Mouse (Mus musculus): ENCODE measurements around the gene Xpo5.

The Xpo5 gene

GRCm38 (mm10) chr17:46202421-46203071 is at the start of gene Xpo5, which contains the start of gene Polh:
Gene Xpo5 (plus strand): TSS chr17:46202782.
Gene Polh (minus strand): TSS chr17:46202645.
- peak; percentile 99 for DNase-seq (ENCODE audit: inconsistent ontology term)

GRCm38 (mm10) chr17:46152847-46153782 is 49.5 kb upstream of the Xpo5 start, which contains the start of gene Mad2l1bp:
Gene Mad2l1bp (minus strand): TSS chr17:46153553.
- peak; percentile 88 for DNase-seq (ENCODE audit: inconsistent ontology term)

- DNase-seq (ENCODE audit: inconsistent ontology term): no peak
These were observed 48.2 kb upstream of the Xpo5 start for GRCm38 (mm10) chr17:46154336-46154735.

GRCm38 (mm10) chr17:46156680-46157079 is 45.9 kb upstream of the Xpo5 start:
- DNase-seq (ENCODE audit: inconsistent ontology term): no peak

- DNase-seq (ENCODE audit: inconsistent ontology term): no peak
These were observed 45.5 kb upstream of the Xpo5 start for GRCm38 (mm10) chr17:46157131-46157530.

- DNase-seq (ENCODE audit: inconsistent ontology term): no peak
These were observed 43.3 kb upstream of the Xpo5 start for GRCm38 (mm10) chr17:46159236-46159635.

- DNase-seq (ENCODE audit: inconsistent ontology term): peak; percentile 97
These were observed 42.4 kb upstream of the Xpo5 start for GRCm38 (mm10) chr17:46160090-46160662.

GRCm38 (mm10) chr17:46160686-46161085 is 41.9 kb upstream of the Xpo5 start, which contains the start of gene Gtpbp2:
Gene Gtpbp2 (plus strand): TSS chr17:46161032.
- DNase-seq (ENCODE audit: inconsistent ontology term): peak; percentile 98

GRCm38 (mm10) chr17:46161179-46161578 is 41.4 kb upstream of the Xpo5 start:
- DNase-seq (ENCODE audit: inconsistent ontology term): peak; percentile 64

GRCm38 (mm10) chr17:46161710-46162109 is 40.9 kb upstream of the Xpo5 start:
- no peak for DNase-seq (ENCODE audit: inconsistent ontology term)

GRCm38 (mm10) chr17:46162551-46162950 is 40.0 kb upstream of the Xpo5 start:
- DNase-seq (ENCODE audit: inconsistent ontology term): no peak

GRCm38 (mm10) chr17:46162951-46163421 is 39.6 kb upstream of the Xpo5 start:
- no peak for DNase-seq (ENCODE audit: inconsistent ontology term)

- DNase-seq (ENCODE audit: inconsistent ontology term): no peak
These were observed 38.3 kb upstream of the Xpo5 start for GRCm38 (mm10) chr17:46164301-46164700.

- DNase-seq (ENCODE audit: inconsistent ontology term): no peak
These were observed 37.8 kb upstream of the Xpo5 start for GRCm38 (mm10) chr17:46164791-46165190.

GRCm38 (mm10) chr17:46165460-46165859 is 37.1 kb upstream of the Xpo5 start:
- no peak for DNase-seq (ENCODE audit: inconsistent ontology term)

- no peak for DNase-seq (ENCODE audit: inconsistent ontology term)
These were observed 36.3 kb upstream of the Xpo5 start for GRCm38 (mm10) chr17:46166270-46166669.

- no peak for DNase-seq (ENCODE audit: inconsistent ontology term)
These were observed 35.6 kb upstream of the Xpo5 start for GRCm38 (mm10) chr17:46167014-46167413.

- no peak for DNase-seq (ENCODE audit: inconsistent ontology term)
These were observed 34.3 kb upstream of the Xpo5 start for GRCm38 (mm10) chr17:46168318-46168717.

GRCm38 (mm10) chr17:46168768-46169167 is 33.8 kb upstream of the Xpo5 start:
- no peak for DNase-seq (ENCODE audit: inconsistent ontology term)

- DNase-seq (ENCODE audit: inconsistent ontology term): no peak
These were observed 32.0 kb upstream of the Xpo5 start for GRCm38 (mm10) chr17:46170538-46170937.

GRCm38 (mm10) chr17:46182273-46182672 is 20.3 kb upstream of the Xpo5 start:
- no peak for DNase-seq (ENCODE audit: inconsistent ontology term)

- no peak for DNase-seq (ENCODE audit: inconsistent ontology term)
These were observed 13.8 kb upstream of the Xpo5 start for GRCm38 (mm10) chr17:46188829-46189228.
